Mouse (Mus musculus) T-helper 17 cell (primary cell): ENCODE measurements at regions not wholly inside any gene's neighbourhood (a gene's known extent, or its start where the extent isn't known, plus 50 kb on each side); places are given as distances from the start of the nearest gene placed in this dataset.

ENCODE experiments used
- in situ Hi-C, 2 experiments: fragments of 300-600 bp; cut with MboI, MseI; formaldehyde crosslinking; loops; 1 replicate in 1 of 2; 2 replicates in 1 of 2; pipeline ENCODE4 v1.15.1; 2025; ENCODE audit warnings: high pct_unique_total_duplicates in 2 of 2

DNA sequence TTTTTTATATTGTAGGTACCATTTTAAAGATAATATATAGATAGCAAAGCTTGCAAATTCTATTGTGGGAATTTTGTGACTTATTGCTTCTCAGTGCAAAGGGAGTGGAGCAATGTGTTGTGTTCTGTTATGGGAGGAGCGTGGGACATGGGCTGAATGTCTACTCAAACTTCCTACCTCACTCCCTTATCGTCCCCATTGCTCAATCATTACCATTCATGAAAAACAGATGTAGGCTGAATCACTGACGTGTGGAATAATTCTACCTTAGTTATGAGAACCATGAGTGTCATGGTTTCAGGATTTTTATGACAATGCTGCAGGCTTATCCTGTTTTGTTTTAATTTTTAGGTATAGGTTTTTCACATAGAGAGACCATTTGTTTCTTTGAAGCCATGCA is 119.0 kb upstream of the Ednra start:
- in situ Hi-C loops = loop anchor here in 1 of 2 experiments (5.0 kb wide), 1 partner anchor 79 kb away; no protein-coding TSS in a partner anchor

DNA sequence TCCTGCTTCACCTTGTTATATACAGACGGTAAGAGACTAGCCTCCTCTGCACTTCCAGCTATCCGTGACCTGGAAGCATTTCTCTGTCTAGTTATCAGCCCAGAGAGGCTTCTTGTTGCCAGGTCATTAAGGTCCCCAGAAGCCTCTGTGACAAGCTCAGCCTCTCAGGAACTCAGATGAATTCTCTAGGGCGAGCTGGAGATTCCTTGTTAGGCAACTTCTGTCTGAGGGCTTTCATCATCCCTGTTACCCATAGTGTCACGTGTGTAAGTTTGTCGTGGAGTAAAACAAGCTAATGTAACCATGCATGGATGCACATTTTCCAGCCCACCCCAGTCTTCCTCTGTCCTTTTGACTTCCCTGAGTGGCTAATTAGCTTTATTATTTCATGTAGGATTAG is 126.3 kb upstream of the Ednra start:
- in situ Hi-C loops = no loop called here

GRCm38 (mm10) chr8:77870264-77870663 is 146.0 kb upstream of the Ednra start:
- in situ Hi-C loops = loop anchor here in 1 of 2 experiments (10.0 kb wide), 1 partner anchor 395 kb away; no protein-coding TSS in a partner anchor

GRCm38 (mm10) chr8:77872771-77873170 is 148.5 kb upstream of the Ednra start:
- in situ Hi-C loops = loop anchor here in 1 of 2 experiments (10.0 kb wide), 1 partner anchor 398 kb away; no protein-coding TSS in a partner anchor

DNA sequence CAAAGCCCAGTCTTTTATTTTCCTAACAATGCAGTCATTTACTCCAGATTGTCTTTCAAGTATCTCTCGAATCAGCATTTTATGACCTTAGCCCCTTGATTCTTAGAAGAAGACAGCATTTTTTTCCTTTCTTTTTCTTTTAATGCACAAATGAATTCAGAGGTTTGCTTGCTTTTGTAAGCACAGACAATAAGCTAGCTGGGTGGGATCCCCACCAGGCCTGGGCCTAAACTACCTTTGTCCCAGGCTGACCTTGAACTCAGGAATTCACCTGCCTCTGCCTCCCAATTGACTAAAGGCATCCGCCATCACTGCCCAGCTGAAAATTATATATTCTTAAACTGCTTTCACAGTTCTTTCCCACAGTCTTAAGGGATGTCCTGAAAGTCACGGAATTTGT is 195.5 kb upstream of the Ednra start:
- in situ Hi-C loops = loop anchor here in 1 of 2 experiments (5.0 kb wide), 1 partner anchor 77 kb away; no protein-coding TSS in a partner anchor

DNA sequence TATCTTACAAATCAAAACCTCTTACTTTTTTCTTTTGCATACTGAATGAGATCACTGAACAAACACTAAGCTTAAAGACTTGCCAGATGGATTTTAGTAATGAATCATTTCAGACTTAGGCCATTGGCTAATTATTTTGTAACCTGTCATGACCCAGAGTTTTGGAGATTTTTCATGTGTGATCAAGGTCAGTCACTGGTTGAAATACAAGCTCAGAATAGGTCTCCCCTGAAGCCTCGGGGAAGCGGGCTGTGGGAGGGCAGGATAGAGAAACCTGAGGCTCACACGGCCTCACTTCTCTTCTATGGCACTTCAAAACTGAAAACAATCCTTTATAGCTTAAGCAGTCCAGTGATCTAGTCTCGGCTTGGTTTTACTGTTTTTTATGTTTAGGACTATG is 197.6 kb upstream of the Ednra start:
- in situ Hi-C loops = loop anchor here in 1 of 2 experiments (5.0 kb wide), 1 partner anchor 80 kb away; no protein-coding TSS in a partner anchor

- in situ Hi-C loops = no loop called here
Measured at GRCm38 (mm10) chr8:77947702-77948101, 223.4 kb upstream of the Ednra start.

DNA sequence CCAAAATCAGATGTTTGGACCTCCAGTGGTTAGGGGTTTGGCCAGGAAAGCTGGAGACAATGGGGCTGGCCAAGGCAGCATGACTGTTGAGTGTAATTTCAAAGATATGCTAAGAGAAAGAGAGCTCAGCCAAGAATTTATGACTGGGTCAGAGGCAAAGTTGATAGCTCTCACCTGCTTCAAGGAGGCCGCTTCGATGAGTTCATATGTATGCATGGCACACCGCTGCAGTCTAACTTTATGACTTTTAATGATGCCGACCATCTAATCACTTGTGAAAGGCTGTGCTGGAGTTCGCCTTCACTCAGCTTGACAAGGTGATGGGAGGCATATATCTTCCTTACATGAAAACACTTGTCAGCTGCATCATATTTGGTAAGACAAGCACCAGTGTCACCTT is 225.4 kb upstream of the Ednra start:
- in situ Hi-C loops = no loop called here

DNA sequence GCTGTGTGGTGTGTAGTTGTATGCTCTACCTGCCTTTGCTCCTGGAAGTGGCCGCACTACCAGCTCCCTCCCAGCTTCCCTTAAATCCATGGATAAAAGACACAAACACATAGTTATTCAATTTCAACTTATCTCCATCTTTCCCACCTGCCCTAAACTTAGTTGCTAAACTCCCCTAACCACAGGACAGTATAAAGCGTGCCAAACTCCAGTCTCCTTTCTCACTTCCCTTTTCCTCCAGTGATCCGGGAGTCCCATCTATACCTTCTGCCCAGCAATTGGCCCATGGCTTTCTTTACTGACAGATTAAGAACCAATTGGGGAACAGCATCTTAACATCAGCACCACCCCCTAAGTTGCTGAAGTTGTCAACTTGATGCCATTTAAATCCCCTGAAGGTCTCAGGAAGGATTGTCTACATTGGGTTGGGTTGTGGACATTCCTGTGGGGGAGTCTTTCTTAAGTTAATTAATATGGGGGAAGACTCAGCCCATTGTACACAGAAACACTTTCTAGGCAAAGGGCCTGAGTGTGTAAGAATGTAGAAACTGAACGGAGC is 234.6 kb upstream of the Ednra start:
- in situ Hi-C loops = no loop called here

GRCm38 (mm10) chr8:77963102-77963698 is 238.9 kb upstream of the Ednra start:
- in situ Hi-C loops = no loop called here

- in situ Hi-C loops = no loop called here
Measured at GRCm38 (mm10) chr8:77970378-77970777, 242.7 kb upstream of the Ttc29 start.

GRCm38 (mm10) chr8:77973714-77974113 is 239.4 kb upstream of the Ttc29 start:
- in situ Hi-C loops = no loop called here

DNA sequence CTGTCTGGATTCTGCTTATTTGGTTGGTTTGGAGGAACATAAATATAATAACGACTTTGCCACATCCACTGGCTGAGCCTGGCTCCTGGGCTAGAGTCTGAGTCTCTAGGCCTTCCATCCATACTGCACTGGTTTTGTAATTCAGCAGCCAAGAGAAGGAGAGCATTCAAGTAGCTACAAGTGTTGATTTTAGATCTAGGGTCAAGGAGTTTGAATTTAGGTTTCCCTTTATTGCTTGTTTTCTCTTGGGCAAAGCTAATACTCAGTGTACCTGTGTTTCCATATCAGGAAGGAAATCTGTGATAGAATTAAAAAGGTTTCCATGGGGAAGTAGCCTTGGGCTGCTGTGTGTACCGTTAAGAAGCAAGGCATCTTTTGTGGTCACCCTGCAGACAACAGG is 234.0 kb upstream of the Ttc29 start:
- in situ Hi-C loops = no loop called here

DNA sequence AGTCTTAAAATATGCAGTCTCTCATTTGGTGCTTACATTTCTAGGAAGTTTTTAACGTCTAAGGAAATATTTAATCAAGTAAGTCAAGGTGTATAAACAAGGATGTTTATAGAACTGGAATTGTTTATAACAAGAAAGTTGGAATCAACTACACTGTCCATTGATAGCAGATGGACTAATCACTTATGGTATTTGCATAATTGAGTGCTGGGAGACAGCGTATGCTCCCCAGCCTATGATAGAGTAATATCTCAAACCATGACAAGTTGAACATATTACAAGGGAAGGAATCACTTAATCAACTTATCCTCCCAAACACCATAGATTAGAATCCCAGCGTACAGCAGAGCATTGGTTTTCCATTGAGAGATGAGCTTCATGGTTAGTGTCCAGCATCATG is 232.4 kb upstream of the Ttc29 start:
- in situ Hi-C loops = no loop called here

- in situ Hi-C loops = no loop called here
Measured at GRCm38 (mm10) chr8:77982031-77982430, 231.1 kb upstream of the Ttc29 start.

DNA sequence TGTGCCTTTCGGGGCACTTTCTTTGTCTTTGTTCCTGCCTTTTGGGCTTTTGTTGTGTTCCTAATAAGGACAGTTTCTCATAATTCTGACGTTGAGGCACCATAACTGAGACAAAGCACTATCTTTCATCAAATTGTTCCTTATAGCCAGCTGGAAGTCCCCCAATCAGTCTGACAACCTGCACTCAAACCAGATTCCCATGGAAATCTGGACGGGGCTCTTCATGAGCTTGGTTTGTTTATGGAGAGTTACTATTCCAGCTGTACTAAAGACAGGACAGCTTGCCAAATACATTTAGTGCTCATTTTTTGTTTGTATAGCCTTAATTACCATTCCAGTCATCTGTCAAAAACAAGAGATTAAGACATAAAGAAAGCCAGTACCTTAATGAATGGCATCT is 229.6 kb upstream of the Ttc29 start:
- in situ Hi-C loops = no loop called here

DNA sequence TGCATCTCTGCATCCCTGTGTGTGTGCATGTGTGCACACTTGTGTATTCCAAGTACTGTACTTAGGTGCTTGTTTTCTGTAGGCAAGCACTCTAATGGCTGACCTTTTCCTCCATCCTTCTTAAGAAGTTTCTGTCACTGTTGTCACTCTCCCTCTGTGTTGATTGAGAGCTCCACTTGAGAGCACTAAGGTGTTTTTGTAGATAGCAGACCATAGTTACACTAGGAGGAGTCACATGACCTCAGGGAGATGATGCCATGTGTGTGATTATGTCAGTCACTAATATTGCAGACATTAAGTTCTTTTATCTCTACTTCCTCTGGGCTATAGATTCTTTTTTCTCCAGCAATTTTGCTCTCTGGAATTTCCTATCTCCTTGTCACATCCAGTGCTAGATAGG is 225.9 kb upstream of the Ttc29 start:
- in situ Hi-C loops = loop anchor here in 1 of 2 experiments (5.0 kb wide), 1 partner anchor 575 kb away; no protein-coding TSS in a partner anchor

GRCm38 (mm10) chr8:77988291-77989056 is 224.6 kb upstream of the Ttc29 start:
- in situ Hi-C loops = loop anchor here in 1 of 2 experiments (5.0 kb wide), 1 partner anchor 576 kb away; no protein-coding TSS in a partner anchor

- in situ Hi-C loops = no loop called here
Measured at GRCm38 (mm10) chr8:77991050-77991449, 222.0 kb upstream of the Ttc29 start.

- in situ Hi-C loops = loop anchor here (5.0 kb wide), 1 partner anchor 368 kb away; no protein-coding TSS in a partner anchor
Measured at GRCm38 (mm10) chr8:78000303-78000702, 212.8 kb upstream of the Ttc29 start.

DNA sequence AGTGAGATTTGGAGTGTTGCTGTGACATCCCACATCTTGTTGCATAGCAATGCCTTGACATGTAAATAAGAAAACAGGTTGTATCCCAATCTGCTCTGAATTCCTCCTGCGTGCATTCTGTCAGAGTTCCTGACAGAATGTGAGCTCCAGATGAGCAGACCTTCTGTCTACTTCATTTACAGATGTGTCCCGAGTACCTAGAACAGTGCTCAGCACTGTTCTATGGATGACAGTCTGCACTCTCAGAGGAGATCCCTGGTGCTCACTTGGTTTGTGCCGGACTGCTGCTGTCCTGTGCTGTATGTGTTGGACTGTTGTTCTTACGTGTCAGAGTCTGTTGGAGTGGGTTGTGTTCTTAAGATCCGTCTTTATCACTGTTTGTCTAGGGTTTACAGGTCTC is 211.4 kb upstream of the Ttc29 start:
- in situ Hi-C loops = loop anchor here (5.0 kb wide), 1 partner anchor 369 kb away; no protein-coding TSS in a partner anchor

DNA sequence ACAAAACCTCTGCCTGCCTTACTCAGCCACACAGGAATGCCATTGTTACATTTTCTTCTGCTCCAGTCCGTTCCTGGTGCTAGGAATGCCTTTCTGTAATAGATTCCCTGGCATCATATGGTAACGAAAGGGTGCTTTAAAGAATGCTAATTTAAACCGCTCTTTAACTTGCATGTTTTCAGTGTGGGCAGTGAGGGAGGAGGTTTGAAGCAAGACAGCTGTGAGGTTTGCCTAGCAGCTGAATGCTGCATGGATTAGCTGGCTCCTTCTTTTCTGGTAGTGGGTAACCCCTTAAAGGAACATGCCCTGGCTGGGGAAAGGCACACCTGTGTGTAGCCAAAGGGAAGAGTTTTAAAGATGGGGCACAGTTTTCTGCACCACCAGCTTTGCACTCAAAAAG is 211.0 kb upstream of the Ttc29 start:
- in situ Hi-C loops = loop anchor here (5.0 kb wide), 1 partner anchor 370 kb away; no protein-coding TSS in a partner anchor
